Mouse (Mus musculus): Measurements from ENCODE around the gene Cntnap5b. TPM values are rescaled to one million over a fixed set of nuclear protein-coding genes. Genes with fewer than 3 reads are reported as not detected.

Gene Cntnap5b
- total RNA-seq, 2 experiments from 2014 or later, result 0.10 to 1.2 TPM

DNA sequence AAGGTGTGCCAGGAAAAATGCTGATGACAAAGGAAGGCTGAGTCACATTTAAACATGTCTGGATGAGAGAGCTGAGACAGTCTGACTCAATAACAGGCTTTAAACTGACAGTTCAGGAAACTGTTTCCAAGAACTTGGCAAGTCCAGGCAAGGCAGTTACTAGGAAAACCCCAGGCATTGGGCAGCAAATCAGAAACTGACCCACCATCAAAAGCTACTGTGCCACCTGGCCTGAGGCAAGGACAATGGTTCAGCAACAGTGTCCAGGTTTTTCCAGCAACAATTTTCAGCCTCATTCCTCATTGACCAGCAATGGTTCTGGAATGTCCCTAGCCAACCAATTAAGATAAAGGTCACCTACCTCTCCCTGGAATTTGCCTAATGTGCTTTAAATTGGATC, 399.0 kb downstream of the Cntnap5b start:
- DNase-seq, result no peak

DNA sequence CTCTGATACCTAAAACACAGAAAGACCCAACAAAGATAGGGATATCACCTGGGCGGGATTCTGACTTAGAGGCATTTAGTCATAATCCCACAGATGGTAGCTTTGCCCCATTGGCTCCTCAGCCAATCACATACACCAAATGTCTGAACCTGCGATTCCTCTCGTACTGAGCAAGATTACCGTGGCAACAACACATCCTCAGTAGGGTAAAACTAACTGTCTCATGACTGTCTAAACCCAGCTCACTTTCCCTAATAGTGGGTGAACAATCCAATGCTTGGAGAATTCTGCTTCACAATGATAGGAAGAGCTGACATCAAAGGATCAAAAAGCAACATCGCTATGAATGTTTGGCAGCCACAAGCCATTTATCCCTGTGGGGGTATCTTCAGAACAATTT, 407.5 kb downstream of the Cntnap5b start:
- DNase-seq, result peak; percentile 3 to 37

DNA sequence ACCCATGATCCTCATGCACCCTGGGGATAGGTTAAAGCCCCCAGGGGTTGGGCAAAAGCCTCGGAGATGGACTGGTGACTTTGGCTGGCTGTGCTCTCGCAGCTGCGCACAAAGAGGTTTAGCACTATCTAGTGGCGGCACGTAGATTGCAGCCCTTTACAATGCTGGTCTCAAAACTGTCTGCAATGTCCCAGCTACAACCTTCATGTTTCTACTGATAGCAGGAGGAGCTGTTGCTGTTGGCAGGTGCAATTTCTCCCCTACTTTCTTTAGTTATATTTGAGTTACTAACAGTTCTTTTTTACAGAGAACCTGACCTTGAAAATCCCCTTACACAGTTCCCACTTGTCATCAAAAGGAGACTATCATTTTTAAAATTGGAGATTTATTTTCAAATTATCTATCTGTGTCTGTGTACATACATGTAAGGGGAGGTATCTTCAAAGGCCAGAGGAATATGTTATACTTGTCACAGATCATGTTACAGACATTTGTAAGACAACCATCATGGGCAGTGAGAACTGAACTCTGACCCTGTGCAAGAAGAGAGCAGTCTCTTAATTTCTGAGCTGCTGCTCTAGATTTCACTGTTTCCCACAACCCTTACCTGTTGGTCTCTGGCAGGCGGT, 459.5 kb downstream of the Cntnap5b start:
- DNase-seq, result peak; percentile 9

DNA sequence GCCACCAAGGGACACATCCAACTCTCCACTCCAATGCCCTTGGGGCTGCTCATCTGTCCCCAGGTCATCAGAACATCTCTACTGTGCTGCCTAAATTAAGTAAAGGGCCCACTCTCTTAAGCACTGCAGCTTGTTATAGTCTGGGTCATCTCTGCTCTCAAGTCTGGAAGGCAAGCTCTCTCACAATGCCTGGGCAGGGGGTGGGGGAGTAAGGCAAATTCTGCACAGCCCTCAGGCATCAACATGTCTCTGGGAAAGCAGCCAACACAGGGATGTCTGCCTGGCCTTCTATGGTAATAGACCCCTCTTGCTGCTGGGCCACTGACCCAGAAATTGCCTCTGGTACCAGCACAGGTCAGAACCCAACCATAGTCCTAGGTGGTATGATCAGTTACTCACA, 479.4 kb downstream of the Cntnap5b start:
- no peak for DNase-seq

DNA sequence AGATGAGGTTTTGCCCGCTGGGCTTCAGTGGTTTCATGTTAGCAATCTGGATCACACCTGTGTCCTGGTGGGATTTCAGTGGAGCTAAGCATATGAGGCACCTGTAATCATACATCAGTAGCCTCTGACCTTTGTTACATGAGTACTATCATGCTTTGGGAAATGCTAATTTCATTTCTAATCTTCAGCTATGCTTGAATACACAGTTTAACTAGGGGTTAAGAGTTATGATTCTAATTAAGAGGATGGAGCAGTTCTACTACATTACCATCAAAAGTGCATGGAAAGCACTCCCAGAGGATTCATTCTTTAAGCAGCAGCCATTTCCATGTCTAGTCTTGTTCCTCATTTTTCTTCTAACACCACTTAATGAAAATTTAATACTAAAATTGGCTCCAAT, 538.1 kb downstream of the Cntnap5b start:
- DNase-seq, result no peak

DNA sequence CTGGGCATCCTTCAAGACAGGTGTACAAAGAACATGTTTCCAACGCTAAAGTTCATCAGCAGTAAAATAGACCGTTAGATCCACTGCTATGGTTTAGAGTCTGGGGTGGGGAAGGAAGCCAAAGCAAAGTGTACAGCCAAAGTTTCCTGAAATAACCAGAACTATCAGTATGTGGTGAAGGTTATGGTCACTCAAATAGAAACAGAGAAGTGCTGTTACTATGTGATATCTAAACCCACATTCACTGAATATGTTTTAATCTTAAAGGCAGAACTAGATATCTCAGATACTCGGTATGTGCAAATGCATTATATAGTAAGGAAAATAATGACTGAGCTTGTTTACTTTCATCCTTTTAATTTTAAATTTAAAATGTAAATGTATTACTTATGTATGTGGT, 558.5 kb downstream of the Cntnap5b start:
- DNase-seq, result no peak

DNA sequence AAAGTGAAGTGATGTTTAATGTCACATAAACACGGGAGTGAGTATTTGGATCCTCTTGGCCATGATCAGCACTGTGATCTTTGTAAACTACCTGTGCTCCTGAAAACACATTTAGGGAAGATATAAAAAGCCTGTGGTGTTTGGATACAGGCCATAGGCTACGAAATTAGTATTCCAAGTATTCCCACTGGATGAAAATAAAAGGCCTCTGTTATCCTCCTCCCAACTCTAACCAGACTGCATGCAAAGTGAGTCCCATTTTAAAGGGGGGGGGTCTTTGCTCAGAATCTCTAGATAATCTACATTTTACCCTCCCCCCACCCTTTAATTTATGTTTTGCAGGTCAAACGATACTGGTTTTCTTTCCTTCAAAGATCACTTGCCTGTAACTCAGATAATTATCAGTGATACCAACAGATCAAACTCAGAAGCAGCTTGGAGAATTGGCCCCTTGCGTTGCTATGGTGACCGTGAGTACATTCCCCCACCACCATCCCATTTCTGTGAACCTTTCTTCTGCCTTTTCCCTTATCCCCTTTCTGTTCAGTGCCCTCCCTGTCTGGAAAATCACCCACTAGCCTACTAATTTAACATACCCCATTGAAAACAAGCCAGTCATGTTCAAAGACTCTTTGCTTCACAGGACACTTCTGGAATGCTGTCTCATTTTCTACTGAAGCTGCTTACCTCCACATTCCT, 597.0 kb downstream of the Cntnap5b start:
- no peak for DNase-seq

DNA sequence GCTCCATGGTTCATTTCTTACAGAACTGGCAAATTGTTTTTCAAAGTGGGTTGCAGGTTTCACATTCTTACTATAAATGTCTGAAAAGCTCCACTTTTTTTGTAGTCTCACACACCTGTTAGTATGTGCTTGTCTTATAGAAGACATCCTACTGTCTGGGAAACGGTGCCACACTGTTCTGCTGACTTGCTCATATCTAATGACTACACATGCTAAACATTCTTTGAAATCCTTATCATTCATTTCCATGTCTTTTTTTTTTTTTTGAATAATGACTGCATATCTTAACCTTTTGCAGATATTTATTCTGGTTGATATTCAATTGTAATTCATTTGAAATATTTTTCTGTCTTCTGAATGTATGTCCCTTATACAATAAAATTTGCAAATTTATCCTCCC, 613.7 kb downstream of the Cntnap5b start:
- no peak for DNase-seq

DNA sequence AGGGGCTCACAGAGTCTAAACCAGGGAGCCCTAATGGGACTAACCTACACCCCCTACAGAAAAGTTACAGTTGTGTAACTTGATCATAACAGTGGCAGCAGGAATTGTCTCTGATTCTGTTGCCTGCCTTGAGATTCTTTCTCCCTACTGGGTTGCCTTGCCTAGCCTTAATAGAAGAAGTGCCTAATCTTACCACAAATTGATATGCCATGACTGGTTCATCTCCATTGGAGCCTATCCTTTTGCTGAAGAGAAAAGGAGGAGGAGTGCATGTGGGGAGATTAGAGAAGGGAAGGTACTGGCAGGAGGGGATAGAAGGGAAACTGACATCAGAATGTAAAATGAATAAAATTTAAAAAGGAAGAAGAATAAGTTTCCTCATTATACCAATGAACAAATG, 621.5 kb downstream of the Cntnap5b start:
- DNase-seq, result no peak

DNA sequence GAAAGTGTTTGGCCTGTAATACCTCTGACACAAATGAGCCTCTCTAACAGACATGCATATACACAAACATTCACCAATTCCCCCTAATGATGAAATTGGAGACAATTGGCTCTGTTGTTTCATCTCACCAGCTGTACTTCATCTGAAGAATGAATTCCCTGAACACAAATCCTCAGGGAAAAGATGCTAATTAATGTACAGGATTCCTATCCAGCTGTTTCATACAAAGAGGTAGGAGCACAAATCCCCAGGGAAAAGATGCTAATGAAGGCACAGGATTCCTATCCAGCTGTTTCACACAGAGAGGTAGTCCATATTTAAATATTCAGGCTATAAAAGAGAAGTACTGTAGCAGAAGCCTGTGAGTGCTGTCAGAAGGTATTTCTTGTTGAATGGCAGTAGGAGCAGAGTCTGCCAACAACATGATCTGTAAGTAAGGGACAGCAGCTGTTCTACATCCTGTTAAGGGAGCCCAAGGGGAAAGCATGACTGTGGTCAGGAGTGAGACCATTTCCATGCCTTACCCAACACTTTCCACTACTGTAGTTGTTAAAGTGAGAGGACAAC, 644.2 kb downstream of the Cntnap5b start:
- DNase-seq, result no peak

DNA sequence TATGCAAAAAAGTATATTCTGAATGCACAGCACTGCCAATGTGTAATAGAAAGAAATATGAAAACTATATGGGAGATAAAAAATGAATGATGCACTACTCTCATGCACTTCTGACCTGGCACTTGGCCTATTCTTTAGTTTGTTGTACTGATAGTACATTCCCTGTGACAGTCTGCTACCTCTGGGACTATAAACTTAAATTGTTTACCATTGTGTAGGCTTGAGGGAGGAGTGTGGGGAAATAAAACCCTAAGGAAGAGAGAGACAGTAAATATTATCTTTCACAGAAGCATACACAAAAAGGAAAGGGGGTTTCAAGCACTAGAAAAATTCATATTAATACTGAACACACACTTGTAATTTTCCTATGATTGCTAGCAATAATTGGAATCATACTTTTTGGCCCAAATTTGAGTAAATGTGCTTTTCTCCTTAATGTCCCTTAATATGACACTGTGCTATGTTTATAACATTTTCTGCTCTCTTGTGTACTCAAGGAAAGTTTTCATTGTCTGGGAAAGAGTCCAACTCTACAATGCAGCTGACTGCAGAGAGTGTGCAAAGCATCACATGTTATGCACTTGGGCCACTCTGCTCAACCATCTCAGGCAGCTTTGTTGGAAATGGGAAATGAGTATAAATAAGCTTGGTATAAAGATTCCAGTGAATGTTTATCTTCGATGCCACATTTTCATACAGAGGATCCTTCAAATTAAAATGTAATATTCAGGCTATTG, 657.6 kb downstream of the Cntnap5b start:
- no peak for DNase-seq

DNA sequence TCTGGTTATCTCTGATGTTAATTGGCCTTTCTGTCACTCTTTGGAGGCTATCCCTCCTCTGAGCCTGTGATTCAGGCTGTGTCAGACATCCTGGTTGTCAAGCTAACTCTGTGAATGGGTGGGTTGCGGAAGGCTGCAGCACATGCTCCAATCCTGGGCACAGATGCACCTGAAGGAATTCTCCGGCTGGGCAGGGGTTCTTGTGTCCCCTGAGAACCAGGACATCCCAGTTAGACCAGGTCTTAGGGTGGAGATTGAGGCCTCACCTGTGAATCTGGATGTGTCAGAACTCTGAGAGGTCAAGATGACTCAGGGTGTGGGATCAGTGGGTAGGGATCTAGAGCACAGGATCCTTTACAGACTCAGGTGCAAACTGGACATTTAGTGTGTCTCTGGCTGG, 691.3 kb downstream of the Cntnap5b start:
- no peak for DNase-seq

DNA sequence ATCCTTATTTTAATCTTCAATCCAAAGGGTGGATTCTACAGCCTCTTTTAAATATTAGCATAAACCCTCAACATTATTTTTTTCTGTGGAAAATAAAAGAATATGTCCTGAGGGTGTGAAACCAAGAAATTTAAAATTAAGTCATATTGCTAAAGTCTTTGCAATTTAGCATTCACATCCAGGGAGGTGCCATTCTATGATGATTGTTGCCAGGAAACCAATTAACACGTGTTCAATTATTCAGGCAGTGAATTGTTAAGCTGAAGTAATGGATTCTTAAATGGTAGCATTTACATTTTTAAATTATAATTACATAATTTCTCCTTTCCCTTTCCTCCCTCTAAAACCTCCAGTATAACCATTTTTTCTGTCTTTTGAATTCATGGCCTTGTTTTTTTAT, 692.7 kb downstream of the Cntnap5b start:
- no peak for DNase-seq

DNA sequence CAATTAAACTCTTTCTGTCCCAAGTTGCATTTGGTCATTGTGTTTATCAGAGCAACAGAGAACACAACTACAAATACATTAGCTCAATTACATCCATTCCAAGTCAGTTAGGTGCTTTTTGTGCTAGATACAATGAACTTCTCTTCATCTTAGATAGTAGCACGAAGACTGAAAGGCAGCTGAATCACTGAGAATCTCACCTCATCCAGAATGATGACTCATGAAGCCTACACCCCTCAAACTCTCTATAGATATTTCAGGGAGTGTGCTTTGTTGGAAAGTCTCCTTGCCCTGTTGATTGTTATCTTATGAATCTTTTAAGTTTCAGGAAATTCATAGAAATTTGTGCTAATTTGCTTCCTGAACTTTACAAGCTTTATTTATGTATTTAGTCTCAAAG, 695.0 kb downstream of the Cntnap5b start:
- DNase-seq, result no peak

DNA sequence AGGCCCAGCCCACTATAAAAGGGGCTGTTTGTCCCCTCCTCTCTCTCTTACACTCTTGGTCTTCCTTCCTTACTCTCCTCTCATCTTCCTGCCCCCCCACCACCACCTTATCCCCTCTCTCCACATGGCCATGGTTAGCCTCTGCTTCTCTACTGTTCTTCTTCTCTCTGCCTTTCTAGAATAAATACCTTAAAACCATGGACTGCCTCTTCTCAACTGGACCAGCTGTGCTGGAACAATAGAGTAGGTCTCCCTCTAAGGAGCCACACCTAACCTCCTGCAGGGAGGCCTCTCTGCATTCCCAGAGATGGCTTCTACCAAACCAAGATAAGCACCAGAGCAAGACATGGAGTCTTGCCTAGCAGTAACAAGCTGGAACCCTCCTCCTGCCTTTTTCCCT, 737.3 kb downstream of the Cntnap5b start:
- DNase-seq, result no peak

All from adrenal gland, postnatal 36 days (tissue).